9 mouse cellular contexts compared by ENCODE assay signal in genomic region chr4:155830596-155830995, GRCm38 (mm10). TPM values are rescaled to one million over a fixed set of nuclear protein-coding genes. Genes with fewer than 3 reads are reported as not detected.
DNase-seq lines count a peak whose midpoint lies in the region; ATAC-seq lines count a peak whose summit lies in the region.
"Had no signal": no experiment of that assay in that cellular context is flagged by ENCODE, and none has a peak within 500 bp of the region (broad histone marks: within the 10 kb centered on the region; RNA-seq: fewer than 3 reads in every experiment).

No protein-coding gene starts in this region.

- ATAC-seq in heart, embryonic 11.5 days (replicated peaks; ENCODE audit: insufficient number of reproducible peaks, low FRiP score, low TSS enrichment): no peak
- ATAC-seq in forebrain, embryonic 11.5 days (replicated peaks; ENCODE audit: low FRiP score): no peak
- no peak for ATAC-seq in liver, embryonic 12.5 days

- peak overlapping the region; percentile 96 for H3K4me2 ChIP-seq in heart, embryonic 11.5 days
- peak overlapping the region; percentile 97; the same call in 1 of the 2 replicates for H3K4me2 ChIP-seq in forebrain, embryonic 11.5 days (ENCODE audit: low read depth, low read length, severe bottlenecking)
- peak overlapping the region; percentile 89 for H3K4me2 ChIP-seq in liver, embryonic 12.5 days

- peaks cover 8% of the 10 kb centered on the region for H3K36me3 ChIP-seq in heart, embryonic 11.5 days (ENCODE audit: control insufficient read depth, insufficient read depth, low read length)
- peaks cover 4% of the 10 kb centered on the region; the same call in 1 of the 2 replicates for H3K36me3 ChIP-seq in forebrain, embryonic 11.5 days (ENCODE audit: control insufficient read depth, insufficient read depth, low read length)
- H3K36me3 ChIP-seq in liver, embryonic 12.5 days: peaks cover 52% of the 10 kb centered on the region

- H3K4me1 ChIP-seq in heart, embryonic 11.5 days (ENCODE audit: control insufficient read depth, insufficient read depth, low read length): peaks cover 10% of the 10 kb centered on the region
- peaks cover 12% of the 10 kb centered on the region for H3K4me1 ChIP-seq in forebrain, embryonic 11.5 days (replicated peaks; ENCODE audit: control insufficient read depth, insufficient read depth, low read length)
- peaks cover 32% of the 10 kb centered on the region for H3K4me1 ChIP-seq in liver, embryonic 12.5 days

- H3K9ac ChIP-seq in heart, embryonic 11.5 days (ENCODE audit: low read depth, low read length): no peak overlapping the region
- H3K9ac ChIP-seq in forebrain, embryonic 11.5 days (ENCODE audit: low read length): no peak overlapping the region; the same call in 1 of the 2 replicates
- peak overlapping the region; percentile 62 for H3K9ac ChIP-seq in liver, embryonic 12.5 days

- no peak overlapping the region for H3K27ac ChIP-seq in heart, embryonic 11.5 days (ENCODE audit: low read depth, low read length)
- H3K27ac ChIP-seq in forebrain, embryonic 11.5 days (ENCODE audit: low read depth, low read length): peak overlapping the region; percentile 79; the same call in 1 of the 2 replicates
- H3K27ac ChIP-seq in liver, embryonic 12.5 days: peak overlapping the region; percentile 91

- DNase-seq in heart, postnatal 10 days: no peak
- DNase-seq in 416B (ENCODE audit: low read depth): peak; percentile 54
- DNase-seq in forebrain, embryonic 11.5 days (ENCODE audit: low spot score): no peak
- DNase-seq in urinary bladder, postnatal 10 days (ENCODE audit: low spot score): no peak
- no peak for DNase-seq in thymus, postnatal 25 days
- DNase-seq in spleen, postnatal 14 days (ENCODE audit: low spot score in 2 of 2): no peak

- WGBS in heart, embryonic 11.5 days (ENCODE audit: insufficient replicate concordance): 56% methylated on average over 8 of the region's 8 CpGs
- WGBS in forebrain, embryonic 11.5 days: 57% methylated on average over 8 of the region's 8 CpGs
- WGBS in liver, embryonic 12.5 days (ENCODE audit: insufficient replicate concordance): 50% methylated on average over 8 of the region's 8 CpGs

- peak overlapping the region; percentile 93 for H3K4me3 ChIP-seq in heart, embryonic 11.5 days (ENCODE audit: low read depth, low read length)
- H3K4me3 ChIP-seq in forebrain, embryonic 11.5 days (ENCODE audit: low read depth, low read length): peak overlapping the region; percentile 87
- H3K4me3 ChIP-seq in liver, embryonic 12.5 days: peak overlapping the region; percentile 80

- no peaks in the 10 kb centered on the region for H3K27me3 ChIP-seq in heart, embryonic 11.5 days (ENCODE audit: control insufficient read depth, insufficient read depth, low read length)
- no peaks in the 10 kb centered on the region for H3K27me3 ChIP-seq in forebrain, embryonic 11.5 days (ENCODE audit: control insufficient read depth, insufficient read depth, low read length)
- H3K27me3 ChIP-seq in liver, embryonic 12.5 days (replicated peaks): no peaks in the 10 kb centered on the region

- intact Hi-C loops in heart, postnatal 10 days (cut with DNase I): loop anchor here (5.0 kb wide), 1 partner anchor 112 kb away; the partner anchor contains the start of gene Ube2j2

- H3K9me3 ChIP-seq in heart, embryonic 11.5 days (replicated peaks; ENCODE audit: control insufficient read depth, low read length): no peaks in the 10 kb centered on the region
- no peaks in the 10 kb centered on the region for H3K9me3 ChIP-seq in forebrain, embryonic 11.5 days (ENCODE audit: control insufficient read depth, low read length)
- no peaks in the 10 kb centered on the region for H3K9me3 ChIP-seq in liver, embryonic 12.5 days (replicated peaks)
- H3K9me3 ChIP-seq: G1E had no signal

RNA-seq across cellular contexts. Expression of gene Aurkaip1, which starts 0.5 kb away (rescaled TPM):
- polyA plus RNA-seq in heart, embryonic 11.5 days (2014; fragmentation: Nextera tagmentation; extraction: Ambion mirVana): 121 and 122 TPM in 2 replicates
- total RNA-seq in heart, postnatal 10 days (2021): 10 to 100 TPM; 84.8 to 91.3 TPM
- 132 and 141 TPM in 2 replicates for polyA plus RNA-seq in forebrain, embryonic 11.5 days (2014; fragmentation: Nextera tagmentation; extraction: Ambion mirVana)
- polyA plus RNA-seq in liver, embryonic 12.5 days (2016; fragmentation: Nextera tagmentation; extraction: Ambion mirVana): 146 and 153 TPM in 2 replicates

RNA-seq across cellular contexts. Expression of gene Mxra8, which starts 8.9 kb away (rescaled TPM):
- 34.5 and 37.2 TPM in 2 replicates for polyA plus RNA-seq in heart, embryonic 11.5 days (2014; fragmentation: Nextera tagmentation; extraction: Ambion mirVana)
- 10 to 100 TPM; 66.0 to 66.1 TPM for total RNA-seq in heart, postnatal 10 days (2021)
- 28.8 and 29.3 TPM in 2 replicates for polyA plus RNA-seq in forebrain, embryonic 11.5 days (2014; fragmentation: Nextera tagmentation; extraction: Ambion mirVana)
- polyA plus RNA-seq in liver, embryonic 12.5 days (2016; fragmentation: Nextera tagmentation; extraction: Ambion mirVana): 8.1 and 9.2 TPM in 2 replicates
- polyA plus RNA-seq: G1E had no signal

RNA-seq across cellular contexts. Expression of gene Dvl1, which starts 16.6 kb away (rescaled TPM):
- 5.8 and 6.8 TPM in 2 replicates for polyA plus RNA-seq in heart, embryonic 11.5 days (2014; fragmentation: Nextera tagmentation; extraction: Ambion mirVana)
- total RNA-seq in heart, postnatal 10 days (2021): 10 to 100 TPM; 35.3 to 36.0 TPM
- polyA plus RNA-seq in forebrain, embryonic 11.5 days (2014; fragmentation: Nextera tagmentation; extraction: Ambion mirVana): 17.9 and 18.0 TPM in 2 replicates
- 10.7 and 12.1 TPM in 2 replicates for polyA plus RNA-seq in liver, embryonic 12.5 days (2016; fragmentation: Nextera tagmentation; extraction: Ambion mirVana)

RNA-seq across cellular contexts. Expression of gene Ccnl2, which starts 18.3 kb away (rescaled TPM):
- polyA plus RNA-seq in heart, embryonic 11.5 days (2014; fragmentation: Nextera tagmentation; extraction: Ambion mirVana): 126 and 129 TPM in 2 replicates
- 10 to 100 TPM; 49.9 to 50.6 TPM for total RNA-seq in heart, postnatal 10 days (2021)
- polyA plus RNA-seq in forebrain, embryonic 11.5 days (2014; fragmentation: Nextera tagmentation; extraction: Ambion mirVana): 162 and 186 TPM in 2 replicates
- 98.8 and 101 TPM in 2 replicates for polyA plus RNA-seq in liver, embryonic 12.5 days (2016; fragmentation: Nextera tagmentation; extraction: Ambion mirVana)

RNA-seq across cellular contexts. Expression of gene Mrpl20, which starts 27.9 kb away (rescaled TPM):
- polyA plus RNA-seq in heart, embryonic 11.5 days (2014; fragmentation: Nextera tagmentation; extraction: Ambion mirVana): 152 and 166 TPM in 2 replicates
- 10 to 100 TPM; 77.2 to 83.5 TPM for total RNA-seq in heart, postnatal 10 days (2021)
- polyA plus RNA-seq in forebrain, embryonic 11.5 days (2014; fragmentation: Nextera tagmentation; extraction: Ambion mirVana): 203 and 223 TPM in 2 replicates
- 223 and 228 TPM in 2 replicates for polyA plus RNA-seq in liver, embryonic 12.5 days (2016; fragmentation: Nextera tagmentation; extraction: Ambion mirVana)
